Mouse (Mus musculus) kidney, adult 11 months (tissue): ENCODE data around the gene Nup107.

Experiments used
- DNase-seq: peaks from one replicate; pipeline ENCODE4 v3.0.0; 2022

Nup107 gene

DNA sequence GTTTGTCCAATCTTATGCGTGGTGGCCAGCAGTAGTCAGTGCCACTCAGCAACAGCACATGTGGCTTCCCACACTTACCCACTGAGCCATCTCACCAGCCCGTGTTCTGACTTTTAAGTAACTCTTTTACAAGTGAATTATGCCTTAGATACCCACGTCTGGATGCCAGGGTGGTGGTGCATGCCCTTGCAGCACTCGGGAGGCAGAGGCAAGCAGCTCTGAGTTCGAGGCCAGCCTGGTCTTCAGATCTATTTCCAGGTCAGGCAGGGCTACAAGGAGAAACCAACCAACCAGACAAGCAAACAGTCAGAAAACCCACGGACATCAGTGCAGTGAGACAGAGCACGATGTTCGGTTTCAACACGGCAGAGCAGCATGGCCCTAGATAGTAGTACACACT lies 9.4 kb upstream of the Nup107 start:
- no peak for DNase-seq

DNA sequence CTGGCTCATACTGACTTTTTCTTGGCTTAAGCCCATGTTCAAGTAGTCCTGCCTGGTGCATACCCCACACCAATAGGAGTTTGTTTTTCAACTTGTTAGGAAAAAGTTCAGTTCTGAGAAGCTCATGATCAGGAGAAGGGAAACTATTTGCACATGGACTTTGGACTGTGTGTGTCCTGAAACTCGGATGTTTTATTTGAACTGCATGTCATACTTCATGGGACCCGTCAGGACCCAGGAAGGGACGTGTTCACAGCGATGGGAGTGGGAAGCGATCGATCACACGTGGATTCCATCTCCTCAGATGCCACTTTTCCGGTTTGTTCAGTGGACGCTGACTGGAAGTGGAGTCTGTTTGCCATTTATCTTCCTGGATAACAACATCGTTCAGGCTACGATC lies 7.3 kb upstream of the Nup107 start:
- no peak for DNase-seq

DNA sequence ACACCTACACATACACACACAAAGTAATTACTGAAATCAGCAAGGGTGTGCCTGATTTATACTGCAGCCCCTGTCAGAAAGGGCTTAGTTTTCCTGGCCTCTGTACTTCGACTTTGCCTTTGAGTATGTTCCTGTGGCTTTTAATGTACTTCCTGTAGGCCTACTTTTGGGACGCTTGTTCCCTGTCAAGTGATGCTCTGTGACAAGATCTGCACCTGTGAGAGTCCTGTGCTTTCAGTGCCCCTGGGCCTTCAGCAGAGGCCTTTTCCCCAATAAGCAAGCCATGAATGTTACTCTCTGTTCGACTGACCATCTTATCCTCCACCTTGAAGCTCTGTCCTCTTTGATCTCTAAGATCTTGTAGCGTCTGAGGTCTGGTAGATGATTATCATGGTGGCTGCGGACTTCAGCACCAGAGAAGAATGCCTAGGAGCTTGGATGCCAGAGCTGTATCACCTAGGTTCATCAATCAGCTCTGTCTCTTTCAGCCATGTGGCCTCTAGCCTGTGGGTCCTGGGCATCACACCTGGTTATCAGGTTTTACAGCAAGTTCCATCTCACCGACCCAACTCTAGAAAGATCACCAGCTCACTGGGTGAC lies 6.0 kb upstream of the Nup107 start:
- peak; percentile 29 for DNase-seq

DNA sequence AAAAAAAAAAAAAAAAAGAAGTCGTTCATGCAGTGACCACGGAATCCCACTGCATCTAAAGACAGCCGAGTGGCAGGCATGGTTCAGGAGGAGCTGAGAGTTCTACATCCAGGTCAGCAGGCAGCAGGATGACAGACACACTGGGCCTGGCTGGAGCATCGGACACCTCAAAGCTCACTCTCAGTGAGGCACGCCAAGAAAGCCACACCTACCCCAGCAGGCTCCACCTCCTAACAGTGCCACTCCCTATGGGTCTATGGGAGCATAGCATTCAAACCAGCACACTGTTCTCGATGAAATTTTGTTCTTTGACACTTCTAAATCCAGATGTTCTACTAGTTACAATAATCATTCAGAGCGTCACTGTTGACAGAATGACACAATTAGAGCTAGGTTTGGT lies 5.2 kb upstream of the Nup107 start:
- DNase-seq = no peak

DNA sequence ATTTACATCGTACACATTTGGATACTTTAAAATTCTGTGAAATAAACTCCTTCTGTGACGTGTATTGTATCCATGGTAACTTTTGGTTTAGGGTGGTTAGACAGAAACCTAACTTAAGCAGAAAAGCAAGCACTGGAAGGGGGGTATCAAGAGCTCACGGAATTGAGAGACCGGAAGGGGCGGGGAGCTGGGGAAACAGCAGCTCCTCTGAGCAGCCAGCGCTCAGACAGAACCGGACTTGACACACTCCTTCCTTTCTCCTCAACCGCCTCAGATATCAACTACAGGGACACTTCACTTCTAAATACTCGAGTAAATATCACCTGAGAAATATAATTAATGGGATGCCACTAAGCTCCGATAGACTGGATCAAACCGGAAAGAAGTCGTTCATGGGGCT lies 4.6 kb upstream of the Nup107 start:
- DNase-seq = no peak

DNA sequence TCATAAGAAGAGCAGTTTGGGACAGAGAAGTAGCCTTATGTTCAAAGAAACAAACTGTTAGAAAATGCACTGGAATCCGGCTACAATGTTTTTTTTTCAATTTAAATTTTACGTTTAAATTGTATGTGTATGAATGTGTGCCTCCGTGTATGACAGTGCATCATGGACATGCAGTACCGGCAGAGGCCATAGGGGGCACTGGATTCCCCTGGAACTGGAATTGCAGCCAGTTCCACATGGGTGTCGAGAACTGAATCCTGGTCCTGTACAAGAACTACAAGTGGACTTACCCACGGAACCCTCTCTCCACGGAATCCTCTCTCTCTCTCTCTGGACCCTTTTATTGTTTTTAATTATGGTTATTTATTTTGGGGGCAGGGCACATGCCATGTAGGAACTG lies 3.7 kb upstream of the Nup107 start:
- no peak for DNase-seq

DNA sequence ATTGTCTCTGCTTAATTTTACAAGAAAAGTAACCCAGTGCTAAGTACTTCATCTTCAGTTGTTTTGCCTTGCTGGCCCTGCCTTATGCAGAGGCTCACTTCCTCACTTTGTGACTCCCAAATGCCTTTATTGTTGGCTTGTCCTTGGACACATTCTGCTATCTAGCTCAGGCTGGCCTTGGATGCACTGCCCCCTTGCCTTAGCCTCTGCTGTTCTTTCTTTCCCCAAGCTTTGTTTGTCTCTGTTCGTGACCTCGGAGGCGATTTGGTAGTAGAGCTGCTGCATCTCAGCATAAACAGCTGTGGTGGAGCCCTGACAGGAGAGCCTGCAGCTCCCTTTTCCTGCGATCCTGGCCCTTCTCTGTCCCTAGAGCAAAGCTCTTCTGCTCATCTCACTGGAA lies 2.7 kb upstream of the Nup107 start:
- DNase-seq = no peak

DNA sequence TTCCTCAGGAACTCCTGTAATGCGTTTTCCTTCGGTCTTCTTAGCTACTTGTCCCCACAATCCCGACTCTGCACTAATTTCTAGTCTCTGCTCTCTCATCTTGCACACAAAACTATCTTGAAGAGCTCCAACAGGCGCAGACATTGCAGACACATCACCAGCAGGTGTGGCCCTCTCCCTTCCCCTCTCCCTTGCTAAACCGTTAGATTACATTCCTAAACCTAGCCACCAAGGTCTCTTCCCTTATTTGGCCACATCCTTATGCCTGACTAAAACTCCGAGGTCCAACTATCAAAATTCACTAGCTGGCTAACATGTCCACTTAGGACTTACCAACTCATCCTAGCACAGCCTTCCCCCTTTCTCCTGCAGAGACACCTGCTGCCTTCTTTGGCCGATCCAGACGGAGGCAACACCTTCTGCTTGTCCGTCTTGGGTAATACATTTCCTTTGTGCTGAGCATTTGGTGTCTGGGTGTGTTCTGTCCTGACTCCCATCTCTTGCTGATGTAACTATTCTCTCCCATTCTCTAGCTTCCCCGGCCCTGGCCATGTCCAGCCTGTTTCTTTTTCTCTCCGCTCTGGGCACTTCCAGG lies 1.0 kb upstream of the Nup107 start:
- DNase-seq = no peak

DNA sequence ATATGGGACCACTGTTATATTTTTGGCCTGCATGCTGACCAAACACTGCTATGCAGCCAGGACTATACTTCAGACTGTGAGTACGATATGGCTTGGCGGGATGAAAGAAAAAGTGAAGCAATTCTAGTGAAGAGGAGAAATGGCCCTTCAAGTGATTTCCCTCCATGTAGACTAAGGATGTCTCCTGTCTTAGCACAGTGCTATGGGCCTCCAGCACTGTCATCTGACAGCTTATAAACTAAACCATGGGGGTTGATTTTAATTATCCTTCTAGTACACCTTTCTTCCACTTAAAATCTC lies 1.4 kb downstream of the Nup107 start:
- DNase-seq = no peak

DNA sequence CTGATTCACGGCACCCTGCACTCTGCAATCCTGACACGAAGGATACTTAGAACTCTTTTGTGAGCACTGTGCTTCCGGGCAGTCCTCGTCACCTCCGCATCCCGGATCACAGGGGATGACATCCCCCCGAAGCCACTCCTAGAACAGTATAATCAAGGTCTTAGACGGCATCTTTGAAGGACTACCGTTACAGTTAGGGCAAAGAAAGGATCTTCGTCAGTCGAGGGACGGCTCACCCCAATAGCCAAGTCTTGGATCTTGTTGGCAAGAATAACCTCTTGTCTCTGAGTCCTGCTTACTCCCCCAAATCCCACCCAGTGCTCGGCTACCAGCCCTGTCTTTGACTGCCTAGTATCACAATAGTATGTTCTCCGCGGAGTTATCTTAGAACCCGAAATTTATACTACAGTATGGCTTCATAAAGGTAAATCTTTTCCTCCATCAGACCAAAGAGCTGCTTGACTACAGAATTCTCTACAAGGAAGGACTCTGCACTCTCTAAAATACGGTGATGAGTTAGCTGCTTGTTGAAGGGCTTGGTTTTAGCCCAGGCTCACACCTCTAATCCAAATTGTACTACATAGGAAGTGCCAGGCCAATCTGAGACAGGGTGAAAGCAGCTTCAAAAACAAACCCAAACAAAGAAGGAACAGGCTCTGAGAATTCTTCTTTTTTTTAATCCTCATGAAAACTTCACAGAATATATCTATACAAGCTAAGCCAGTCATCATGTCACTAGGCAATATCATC lies 1.9 kb downstream of the Nup107 start:
- no peak for DNase-seq

DNA sequence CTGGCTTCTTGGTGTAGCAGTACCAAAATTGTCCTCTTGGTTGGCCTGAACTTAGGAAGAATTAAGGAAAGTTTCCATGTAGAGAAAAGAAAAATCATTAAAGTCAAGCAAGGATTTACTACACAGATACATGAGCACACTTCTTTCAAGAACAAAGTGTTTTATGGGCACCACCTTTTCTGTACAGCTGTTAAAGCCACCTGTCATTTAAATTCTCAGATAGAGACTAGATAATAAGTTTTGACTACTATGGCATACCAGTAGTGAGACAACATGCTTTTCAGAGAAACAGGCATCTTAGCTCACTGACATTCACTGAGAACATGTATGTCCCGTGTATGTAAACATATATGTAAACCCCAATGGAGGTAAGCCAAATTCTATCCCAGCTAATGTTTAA lies 2.5 kb downstream of the Nup107 start:
- no peak for DNase-seq

DNA sequence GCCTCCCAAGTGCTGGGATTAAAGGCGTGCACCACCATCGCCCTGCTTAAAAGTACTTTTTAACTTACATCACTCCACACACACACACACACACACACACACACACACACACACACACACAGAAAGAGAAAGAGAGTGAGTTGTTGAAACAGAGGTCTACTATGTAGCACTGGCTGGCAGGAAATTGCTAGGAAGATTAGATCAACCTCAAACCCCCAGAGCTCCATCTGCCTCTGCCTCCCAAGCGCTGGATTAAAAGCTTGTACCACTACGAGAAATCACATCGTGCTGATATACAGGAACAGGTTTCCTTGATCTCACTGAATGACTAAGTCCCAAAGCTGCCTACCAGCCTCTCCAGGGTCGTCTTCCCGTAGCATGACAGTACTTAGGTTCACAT lies 7.9 kb downstream of the Nup107 start:
- no peak for DNase-seq

DNA sequence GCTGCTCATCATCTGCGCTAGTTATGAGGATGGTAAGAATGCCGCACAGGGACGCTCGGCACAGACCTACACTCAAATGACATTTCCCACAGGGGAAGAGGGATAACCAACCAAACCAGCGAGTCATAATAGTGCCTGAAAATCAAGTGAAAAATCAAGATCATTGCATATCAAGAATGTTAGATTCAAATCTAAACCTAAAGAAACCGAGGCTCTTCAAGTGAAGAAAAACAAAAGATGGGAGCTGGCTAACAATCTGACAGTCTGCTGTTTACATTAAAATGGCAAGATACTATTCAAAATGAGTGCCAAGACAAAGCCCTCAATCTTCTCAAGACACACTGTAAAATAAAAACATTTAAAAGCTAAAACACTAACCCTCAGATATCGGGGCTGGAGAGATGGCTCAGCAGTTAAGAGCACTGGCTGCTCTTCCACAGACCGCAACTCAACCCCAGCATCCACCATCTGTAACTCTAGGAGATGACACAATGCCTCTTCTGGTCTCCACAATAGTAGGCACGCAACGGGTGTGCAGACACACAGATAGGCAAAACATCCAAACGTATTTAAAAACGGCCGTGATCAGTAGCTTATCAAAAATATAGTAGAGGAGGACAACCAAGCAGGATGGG lies 8.6 kb downstream of the Nup107 start:
- DNase-seq = no peak

DNA sequence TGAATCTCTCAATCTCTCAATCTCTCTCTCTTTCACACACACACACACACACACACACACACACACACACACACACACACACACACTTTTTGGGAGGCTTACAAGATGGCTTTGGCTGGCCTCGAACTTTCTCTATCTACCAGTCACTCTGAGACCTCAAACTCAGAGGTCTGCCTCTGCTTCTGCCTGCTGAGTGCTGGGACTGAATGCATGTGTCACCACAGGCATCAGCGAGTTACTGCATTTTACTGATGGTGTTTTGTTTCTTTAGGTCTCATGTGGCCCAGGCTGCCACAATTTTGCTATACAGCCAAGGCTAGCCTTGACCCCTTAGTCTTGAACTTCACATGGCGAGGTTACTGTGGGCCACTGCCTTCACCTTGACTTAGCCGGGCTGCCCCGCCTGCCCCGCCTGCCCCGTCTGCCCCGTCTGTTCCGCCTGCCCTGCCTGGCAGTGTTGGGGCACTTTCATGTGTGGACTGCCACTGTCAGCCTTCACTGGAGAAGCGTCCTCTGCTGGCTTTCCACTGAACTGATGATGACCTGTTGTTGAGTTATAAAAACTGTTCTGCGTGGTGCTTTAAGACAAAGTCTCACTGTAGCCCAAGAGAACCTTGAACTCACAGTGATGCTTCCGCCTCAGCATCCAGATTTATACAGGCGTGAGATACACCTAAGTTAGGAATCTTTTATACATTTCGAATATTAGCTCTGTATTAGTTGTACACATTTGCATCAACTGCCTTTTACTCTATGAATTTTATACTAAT lies 9.8 kb downstream of the Nup107 start:
- DNase-seq = no peak

DNA sequence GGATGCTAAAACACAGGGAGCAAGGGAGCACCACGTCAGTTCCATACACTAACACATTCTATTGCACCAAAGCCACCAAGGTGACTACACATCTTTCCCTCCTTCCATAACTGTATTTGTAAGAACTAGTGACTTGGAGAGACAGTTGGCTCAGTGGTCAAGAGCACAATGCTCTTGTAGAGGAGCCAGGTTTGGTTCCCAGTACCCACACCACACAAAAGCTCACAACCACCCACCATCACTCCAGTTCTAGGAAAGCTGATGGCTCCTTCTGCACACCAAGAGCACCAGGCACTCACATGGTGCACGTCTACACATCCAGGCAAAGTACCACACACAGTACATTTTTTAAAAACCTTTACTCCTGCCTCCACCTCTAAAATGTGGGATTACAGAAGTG lies 10.4 kb downstream of the Nup107 start:
- DNase-seq = no peak

DNA sequence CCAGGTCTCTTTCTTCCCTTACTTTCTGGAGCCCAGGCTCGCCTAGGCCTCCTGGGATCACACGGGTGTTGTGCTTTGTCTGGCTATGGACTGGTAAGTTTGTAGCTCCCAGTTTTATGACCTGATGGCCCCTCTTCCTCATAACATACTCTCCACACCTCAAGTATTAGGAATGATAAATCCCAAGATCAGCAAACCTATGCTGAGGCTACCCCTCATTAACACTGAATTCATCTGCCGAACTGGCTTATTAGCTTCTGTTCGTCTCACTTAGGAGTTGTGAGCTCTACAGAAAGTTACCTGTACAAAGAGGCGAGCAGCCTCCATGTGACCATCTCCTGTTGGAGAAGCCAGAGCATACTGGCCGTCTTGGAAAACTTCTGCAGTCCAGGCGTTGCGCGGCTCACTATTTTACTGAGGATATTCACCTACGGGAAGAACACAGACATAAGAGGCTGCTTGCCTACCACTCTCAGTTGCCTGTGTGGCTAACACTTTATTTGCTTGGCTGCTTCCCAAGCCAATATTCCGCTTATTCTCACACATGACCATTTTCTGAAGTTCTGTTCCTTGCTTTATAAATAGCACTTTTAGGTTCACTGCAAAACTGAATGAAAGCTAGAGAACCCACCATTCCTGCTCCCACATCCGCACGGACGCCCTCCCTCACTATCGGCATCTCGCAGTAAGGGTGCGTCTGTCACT lies 11.3 kb downstream of the Nup107 start:
- DNase-seq = no peak

DNA sequence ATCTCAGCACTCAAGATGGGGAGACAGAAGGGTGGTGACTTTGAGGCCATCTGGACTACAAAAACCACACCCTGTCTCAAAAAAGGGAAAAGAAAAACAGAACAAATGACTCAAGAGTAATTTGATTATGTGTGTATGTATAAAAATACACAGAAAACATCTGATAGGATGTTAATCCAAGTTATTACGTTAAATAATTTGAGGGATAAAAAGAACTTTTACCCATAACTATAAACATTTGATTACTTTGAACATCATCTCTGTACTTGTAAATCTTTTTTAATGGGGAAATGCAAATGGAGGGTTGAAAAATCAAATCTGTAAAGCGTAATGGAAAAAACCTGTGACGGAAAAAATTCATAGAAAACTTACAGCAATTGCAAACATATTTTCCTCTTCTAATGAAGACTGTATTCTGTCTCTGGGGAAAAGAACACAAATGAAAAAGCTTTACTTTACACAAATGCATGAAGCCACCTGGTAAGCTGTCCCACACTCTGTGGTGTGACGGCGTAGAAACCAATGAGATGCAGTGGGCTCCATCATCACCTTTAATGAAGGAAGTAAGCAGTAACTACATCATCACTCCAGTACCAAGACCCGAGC lies 12.1 kb downstream of the Nup107 start:
- DNase-seq = no peak

DNA sequence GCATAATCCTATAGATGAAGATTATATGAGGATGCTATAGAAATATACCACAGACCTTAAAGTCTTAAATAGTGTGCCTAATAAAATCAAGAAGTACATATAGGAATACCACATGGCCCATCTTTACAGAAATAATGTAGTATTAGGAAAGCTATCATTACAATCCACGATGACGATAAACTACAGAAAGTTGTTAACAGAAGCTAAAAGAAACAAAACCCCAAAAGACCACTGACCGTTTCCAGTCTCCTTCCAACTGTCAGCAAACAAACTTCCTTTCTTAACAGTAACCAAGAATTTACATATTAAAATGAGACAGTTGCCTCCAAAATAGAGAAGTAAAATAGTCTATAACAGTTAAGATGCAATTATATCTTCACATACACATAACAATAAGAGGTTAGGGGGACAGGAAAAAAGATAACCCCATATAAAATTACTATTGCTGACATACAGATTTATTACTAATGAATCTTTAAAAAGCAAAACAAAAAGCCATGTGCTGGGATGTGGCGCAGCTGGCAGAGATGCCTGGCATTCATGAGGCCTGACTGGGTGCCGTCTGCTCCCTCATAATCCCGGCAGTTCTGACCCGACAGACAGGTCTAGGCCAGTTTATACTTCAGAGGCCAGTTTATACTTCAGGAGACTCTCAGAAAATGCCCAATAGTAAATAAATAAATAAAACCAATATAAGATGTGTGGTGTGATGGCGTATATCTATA lies 12.8 kb downstream of the Nup107 start:
- no peak for DNase-seq

DNA sequence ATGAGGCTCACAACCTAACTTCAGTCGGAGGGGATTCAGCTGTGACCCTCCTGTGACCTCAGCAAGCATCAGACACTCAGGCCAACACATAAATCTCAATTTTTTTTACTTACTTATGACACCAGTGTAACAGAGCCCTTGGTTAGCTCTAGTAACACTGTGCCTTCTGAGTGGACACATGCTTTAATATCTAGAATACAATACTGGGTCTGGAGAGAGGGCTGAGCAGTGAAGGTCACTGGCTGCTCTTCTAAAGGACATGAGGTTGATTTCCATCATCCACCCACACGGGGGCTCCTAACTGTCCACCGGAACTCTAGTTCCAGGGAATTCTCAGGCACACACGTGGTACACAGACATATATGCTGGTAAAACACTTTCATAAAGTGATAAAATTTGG lies 13.6 kb downstream of the Nup107 start:
- DNase-seq = no peak

DNA sequence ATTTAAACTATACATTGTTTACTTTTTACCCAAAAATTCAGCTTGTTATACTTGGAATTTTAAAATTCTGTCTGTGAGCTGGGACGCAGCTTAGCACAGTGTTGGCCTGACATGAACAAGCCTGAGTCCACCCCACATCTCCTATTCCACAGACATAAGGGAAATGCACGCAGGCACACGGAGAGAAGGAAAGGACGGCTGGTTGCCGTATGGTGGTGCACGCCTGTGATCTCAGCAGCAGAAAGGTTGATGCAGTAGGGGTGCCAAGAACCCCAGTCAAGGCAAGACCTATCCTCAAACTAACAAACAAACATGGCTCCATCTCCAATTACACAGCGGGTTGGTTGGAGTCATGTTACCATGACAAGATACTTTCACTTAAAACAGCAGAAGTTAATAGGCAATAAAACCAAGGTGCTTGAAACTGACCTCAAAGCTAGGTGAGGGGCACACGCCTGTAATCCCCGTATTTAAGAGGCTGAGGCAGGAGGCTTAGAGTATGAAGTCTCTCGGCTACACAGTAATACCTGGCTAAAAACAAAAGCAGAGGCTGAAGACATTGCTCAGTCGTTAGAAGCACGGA lies 14.1 kb downstream of the Nup107 start:
- DNase-seq = no peak
